Mouse (Mus musculus) macrophage (primary cell): ENCODE data around the gene Chst11. TPM values are rescaled to one million over a fixed set of nuclear protein-coding genes. Genes with fewer than 3 reads are reported as not detected.

Source experiments
- H3K27ac ChIP-seq: fragments of 350-480 bp; formaldehyde crosslinking; 2 replicates; pipeline ENCODE4 v1.9.0; 2021
- H3K36me3 ChIP-seq: fragments of 350-480 bp; formaldehyde crosslinking; 2 replicates; pipeline ENCODE4 v1.9.0; 2021; ENCODE audit errors: inconsistent target
- H3K4me3 ChIP-seq: fragments of 350-480 bp; formaldehyde crosslinking; 2 replicates; pipeline ENCODE4 v1.9.0; 2021; ENCODE audit errors: inconsistent target
- H3K79me2 ChIP-seq: fragments of 350-480 bp; formaldehyde crosslinking; 2 replicates; pipeline ENCODE4 v1.9.0; 2021; ENCODE audit errors: inconsistent target
- WGBS: methylation state at CpG from one replicate; pipeline ENCODE4 v1.1.7; 2026; ENCODE audit warnings: inconsistent platforms; ENCODE audit not compliant: missing documents; 5-methylcytosine and 5-hydroxymethylcytosine counted together
- polyA plus RNA-seq: library from polyadenylated mRNA; stranded (reverse); fragments of 250-400 nt; gene quantifications from 3 replicates; pipeline ENCODE4 v1.2.4, GENCODE M21; 2018; ENCODE audit warnings: inconsistent platforms

The Chst11 gene
- polyA plus RNA-seq, 1 experiment from 2014 or later: 10.6 TPM

- Histone ChIP-seq H3K36me3 (no peaks in the 10 kb centered on the region), H3K4me3 (no peak overlapping the region), H3K27ac (no peak overlapping the region), H3K79me2 (no peaks in the 10 kb centered on the region)
- WGBS: 97% methylated on average over 5 of the region's 5 CpGs
Observed at GRCm38 (mm10) chr10:83064796-83065195, 79.5 kb downstream of the Chst11 start.

GRCm38 (mm10) chr10:83066159-83066558 is 80.9 kb downstream of the Chst11 start:
- H3K79me2 ChIP-seq: no peaks in the 10 kb centered on the region
- H3K36me3 ChIP-seq: no peaks in the 10 kb centered on the region
- no peak overlapping the region for H3K27ac ChIP-seq
- 88% methylated on average over 6 of the region's 6 CpGs for WGBS
- H3K4me3 ChIP-seq: no peak overlapping the region

- Histone ChIP-seq H3K27ac (no peak overlapping the region), H3K36me3 (no peaks in the 10 kb centered on the region), H3K4me3 (no peak overlapping the region), H3K79me2 (no peaks in the 10 kb centered on the region)
- WGBS: 94% methylated on average over 4 of the region's 4 CpGs
Observed at GRCm38 (mm10) chr10:83067305-83067704, 82.0 kb downstream of the Chst11 start.

GRCm38 (mm10) chr10:83068466-83068865 is 83.2 kb downstream of the Chst11 start:
- 93% methylated on average over 8 of the region's 8 CpGs for WGBS
- no peak overlapping the region for H3K4me3 ChIP-seq
- no peak overlapping the region for H3K27ac ChIP-seq
- no peaks in the 10 kb centered on the region for H3K79me2 ChIP-seq
- no peaks in the 10 kb centered on the region for H3K36me3 ChIP-seq

GRCm38 (mm10) chr10:83069791-83070190 is 84.5 kb downstream of the Chst11 start:
- WGBS: 82% methylated on average over 5 of the region's 5 CpGs
- no peak overlapping the region for H3K4me3 ChIP-seq
- no peak overlapping the region for H3K27ac ChIP-seq
- H3K79me2 ChIP-seq: no peaks in the 10 kb centered on the region
- no peaks in the 10 kb centered on the region for H3K36me3 ChIP-seq

- no peak overlapping the region for H3K27ac ChIP-seq
- no peak overlapping the region for H3K4me3 ChIP-seq
- 92% methylated on average over 17 of the region's 19 CpGs for WGBS
- H3K36me3 ChIP-seq: no peaks in the 10 kb centered on the region
- H3K79me2 ChIP-seq: no peaks in the 10 kb centered on the region
Observed at GRCm38 (mm10) chr10:83071785-83072580, 86.7 kb downstream of the Chst11 start.

GRCm38 (mm10) chr10:83073119-83073518 is 87.8 kb downstream of the Chst11 start:
- H3K4me3 ChIP-seq: no peak overlapping the region
- no peaks in the 10 kb centered on the region for H3K79me2 ChIP-seq
- 89% methylated on average over 7 of the region's 7 CpGs for WGBS
- H3K27ac ChIP-seq: no peak overlapping the region
- H3K36me3 ChIP-seq: no peaks in the 10 kb centered on the region

GRCm38 (mm10) chr10:83076816-83077215 is 91.5 kb downstream of the Chst11 start:
- Histone ChIP-seq H3K27ac (no peak overlapping the region), H3K79me2 (no peaks in the 10 kb centered on the region), H3K4me3 (no peak overlapping the region), H3K36me3 (no peaks in the 10 kb centered on the region)
- WGBS: 91% methylated on average over 7 of the region's 7 CpGs

- Histone ChIP-seq H3K36me3 (no peaks in the 10 kb centered on the region), H3K4me3 (no peak overlapping the region)
- 95% methylated on average over 8 of the region's 8 CpGs for WGBS
Observed at GRCm38 (mm10) chr10:83078723-83079122, 93.4 kb downstream of the Chst11 start.

GRCm38 (mm10) chr10:83079755-83080154 is 94.5 kb downstream of the Chst11 start:
- no peak overlapping the region for H3K4me3 ChIP-seq
- no peaks in the 10 kb centered on the region for H3K36me3 ChIP-seq
- H3K79me2 ChIP-seq: no peaks in the 10 kb centered on the region
- no peak overlapping the region for H3K27ac ChIP-seq
- 89% methylated on average over 13 of the region's 13 CpGs for WGBS

More at GRCm38 (mm10) chr10:83078723-83079122, 93.4 kb downstream of the Chst11 start:
- H3K79me2 ChIP-seq: no peaks in the 10 kb centered on the region
- no peak overlapping the region for H3K27ac ChIP-seq

- no peak overlapping the region for H3K4me3 ChIP-seq
- H3K36me3 ChIP-seq: no peaks in the 10 kb centered on the region
- H3K27ac ChIP-seq: no peak overlapping the region
- 73% methylated on average over 12 of the region's 12 CpGs for WGBS
- no peaks in the 10 kb centered on the region for H3K79me2 ChIP-seq
Observed at GRCm38 (mm10) chr10:83080275-83080741, 95.0 kb downstream of the Chst11 start.

- H3K27ac ChIP-seq: no peak overlapping the region
- no peaks in the 10 kb centered on the region for H3K79me2 ChIP-seq
- 84% methylated on average over 6 of the region's 10 CpGs for WGBS
- no peaks in the 10 kb centered on the region for H3K36me3 ChIP-seq
- no peak overlapping the region for H3K4me3 ChIP-seq
Observed at GRCm38 (mm10) chr10:83080930-83081329, 95.6 kb downstream of the Chst11 start.

GRCm38 (mm10) chr10:83083946-83084345 is 98.6 kb downstream of the Chst11 start:
- no peak overlapping the region for H3K27ac ChIP-seq
- no peaks in the 10 kb centered on the region for H3K79me2 ChIP-seq
- 51% methylated on average over 8 of the region's 9 CpGs for WGBS
- H3K4me3 ChIP-seq: no peak overlapping the region
- no peaks in the 10 kb centered on the region for H3K36me3 ChIP-seq

GRCm38 (mm10) chr10:83088318-83088717 is 103.0 kb downstream of the Chst11 start:
- no peaks in the 10 kb centered on the region for H3K36me3 ChIP-seq
- H3K79me2 ChIP-seq: no peaks in the 10 kb centered on the region
- H3K27ac ChIP-seq: no peak overlapping the region
- no peak overlapping the region for H3K4me3 ChIP-seq
- 95% methylated on average over 6 of the region's 7 CpGs for WGBS

- Histone ChIP-seq H3K79me2 (no peaks in the 10 kb centered on the region), H3K27ac (no peak overlapping the region), H3K4me3 (no peak overlapping the region), H3K36me3 (no peaks in the 10 kb centered on the region)
- WGBS: 98% methylated on average over 2 of the region's 2 CpGs
Observed at GRCm38 (mm10) chr10:83088826-83089225, 103.5 kb downstream of the Chst11 start.
